Mouse (Mus musculus) cerebellum, adult 2 months (tissue): Measurements from ENCODE around the gene Lpin3. TPM values are rescaled to one million over a fixed set of nuclear protein-coding genes. Genes with fewer than 3 reads are reported as not detected.

Experiments
- DNase-seq, 2 experiments: peaks; one replicate each; pipeline ENCODE4 v3.0.0; 2021
- H3K27ac ChIP-seq: fragments of 200-500 bp; 2 replicates; pipeline ENCODE4 v1.5.1; 2012; ENCODE audit warnings: low read length, control low read depth, inconsistent platforms; ENCODE audit not compliant: insufficient read depth
- H3K27me3 ChIP-seq: fragments of 200-500 bp; 2 replicates; pipeline ENCODE4 v1.6.1; 2012; ENCODE audit warnings: inconsistent platforms, mild to moderate bottlenecking, low read length, moderate library complexity; ENCODE audit not compliant: control insufficient read depth, insufficient read depth
- H3K4me1 ChIP-seq: fragments of 200-500 bp; 2 replicates; pipeline ENCODE4 v1.6.1; 2011; ENCODE audit warnings: low read length; ENCODE audit not compliant: control insufficient read depth, insufficient read depth
- H3K4me3 ChIP-seq: fragments of 200-500 bp; replicated peaks from 2 replicates; pipeline ENCODE3; 2011; ENCODE audit warnings: mild to moderate bottlenecking, low read depth, low read length, control low read depth; ENCODE audit not compliant: insufficient read depth
- CTCF ChIP-seq: fragments of 200-500 bp; IDR thresholded peaks from 2 replicates; pipeline ENCODE4 v1.5.1; 2011; ENCODE audit warnings: low read depth, mild to moderate bottlenecking, control low read depth, low read length, moderate library complexity, borderline replicate concordance; ENCODE audit not compliant: insufficient read depth
- POLR2A ChIP-seq: fragments of 200-500 bp; IDR thresholded peaks from 2 replicates; pipeline ENCODE4 v1.6.1; 2011; ENCODE audit warnings: low read length, control low read depth, borderline replicate concordance; ENCODE audit not compliant: insufficient read depth
- WGBS: fragments of 180-500 bp; shearing (Covaris S2); methylation state at CpG from one replicate; pipeline ENCODE4 v1.1.7; 2018; 5-methylcytosine and 5-hydroxymethylcytosine counted together
- polyA plus RNA-seq: library from polyadenylated mRNA; depleted of rRNA; stranded (reverse); fragments of >200 nt; gene quantifications from 2 replicates; pipeline ENCODE4 v1.2.3, GENCODE M21; 2012; rRNA removed

The Lpin3 gene
- polyA plus RNA-seq, result 2.3 and 2.4 TPM in 2 replicates

DNA sequence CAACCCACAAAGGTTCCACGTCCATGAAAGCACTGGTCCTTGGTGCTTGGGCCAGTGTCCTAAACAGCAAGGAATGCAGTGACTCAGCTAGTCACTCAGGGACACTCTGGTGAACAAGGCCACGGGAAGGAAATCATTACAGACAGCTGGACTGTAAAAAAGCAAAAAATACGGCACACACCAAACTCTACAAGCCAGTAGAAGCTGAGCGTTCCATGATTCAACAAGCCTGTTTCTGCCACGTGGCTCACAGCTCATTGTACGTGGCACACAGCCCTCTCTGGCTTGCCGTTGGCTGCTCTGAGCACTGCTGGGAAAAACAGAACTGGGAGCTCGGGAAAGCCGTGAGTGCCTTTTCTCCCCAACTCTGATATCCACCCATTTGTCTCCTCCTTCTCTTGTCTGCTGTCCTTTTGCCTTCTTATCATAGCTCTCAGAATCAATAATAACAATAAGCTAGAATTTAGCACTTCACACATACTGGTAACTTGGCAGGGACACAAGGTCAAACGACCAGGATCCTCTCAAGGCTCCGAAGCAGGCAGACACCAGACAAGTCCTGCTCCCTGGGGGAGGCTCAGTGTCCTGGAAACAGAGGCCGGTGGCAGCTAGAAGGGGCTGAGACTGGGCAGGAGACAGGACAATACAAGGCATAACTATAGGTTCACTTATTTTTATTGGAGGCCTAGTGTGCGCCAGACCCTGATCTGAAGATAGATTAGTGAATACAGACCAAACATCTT is at the start of gene Lpin3:
Lpin3 (plus strand) TSS at position 218 of the 743 bp plus-strand sequence.
- 45% methylated on average over 13 of the region's 13 CpGs for WGBS
- H3K4me3 ChIP-seq, result no peak within 1 kb of the TSS
- no peak for TF ChIP-seq POLR2A
- no peak for TF ChIP-seq CTCF
- no peaks in the 10 kb centered on the region for H3K27me3 ChIP-seq
- DNase-seq, result peak in 1 of 2 experiments; percentile 11
- no peak within 1 kb of the TSS for H3K27ac ChIP-seq
- H3K4me1 ChIP-seq, result no peaks in the 10 kb centered on the region; the same call in 1 of the 2 replicates

DNA sequence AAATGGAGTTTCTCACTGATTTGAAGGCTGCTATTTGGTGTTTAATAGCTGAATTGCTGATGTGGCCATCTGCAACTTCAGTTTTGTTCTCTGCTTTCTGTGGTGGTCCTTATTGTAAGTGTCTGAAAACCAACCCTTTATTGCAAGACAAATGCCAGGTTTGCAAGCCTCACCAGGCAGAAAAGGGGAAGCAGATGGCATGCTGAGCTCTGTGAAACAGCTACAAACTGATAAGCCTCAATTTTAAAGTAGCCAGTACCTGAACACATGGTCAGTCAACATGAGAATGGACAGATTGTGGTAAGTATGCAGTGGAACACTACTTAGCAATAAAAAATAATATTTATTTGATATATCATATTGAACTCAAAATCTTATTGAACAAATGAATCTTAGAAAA is 39.6 kb upstream of the Lpin3 start:
- DNase-seq, result no peak
- Histone ChIP-seq H3K4me1 (no peaks in the 10 kb centered on the region; the same call in 1 of the 2 replicates), H3K27ac (peak overlapping the region; percentile 40; the same call in 1 of the 2 replicates), H3K4me3 (no peak overlapping the region), H3K27me3 (no peaks in the 10 kb centered on the region)
- TF ChIP-seq CTCF (no peak), POLR2A (no peak)

DNA sequence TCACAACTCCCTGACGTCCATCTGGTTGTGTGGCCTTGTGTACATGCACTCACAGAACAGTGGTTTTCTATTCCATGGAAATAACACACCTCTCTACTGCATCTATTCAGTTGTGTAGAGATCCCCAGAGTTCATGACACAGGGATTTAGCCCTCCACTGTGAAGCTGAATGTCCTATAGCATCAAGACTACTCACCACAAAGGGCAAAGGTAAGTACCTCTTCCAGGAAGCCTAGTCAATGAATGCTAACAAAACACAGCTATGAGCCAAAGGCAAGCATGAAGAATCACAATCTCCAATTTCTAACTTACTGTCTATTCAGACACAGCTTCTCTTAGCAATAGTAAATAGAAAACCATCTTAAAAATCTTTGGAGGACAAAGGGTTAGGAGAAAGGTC is 32.8 kb upstream of the Lpin3 start:
- H3K27ac ChIP-seq, result no peak overlapping the region
- WGBS, result 72% methylated on average over 1 of the region's 1 CpGs
- H3K27me3 ChIP-seq, result no peaks in the 10 kb centered on the region
- no peak for TF ChIP-seq CTCF
- TF ChIP-seq POLR2A, result no peak
- no peak overlapping the region for H3K4me3 ChIP-seq
- peaks cover 14% of the 10 kb centered on the region for H3K4me1 ChIP-seq
- no peak for DNase-seq

DNA sequence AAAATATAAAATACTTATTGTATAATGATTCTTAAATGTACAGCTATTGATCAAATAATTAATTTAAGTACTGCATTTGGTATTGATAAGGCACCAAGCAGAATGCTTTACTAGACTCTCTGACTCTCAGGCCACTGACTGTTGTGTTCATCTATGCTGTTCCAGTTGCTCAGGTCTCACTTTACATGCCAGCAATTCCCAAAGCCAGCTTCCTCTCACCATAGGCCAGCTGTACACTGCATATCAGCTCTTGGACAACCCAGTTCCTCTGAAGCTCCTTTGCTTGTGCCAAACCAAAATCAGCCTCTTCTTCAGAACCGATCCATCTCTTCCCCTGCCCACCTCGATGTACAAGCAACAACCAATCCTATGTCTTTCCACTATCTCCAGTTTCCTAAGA is 32.3 kb upstream of the Lpin3 start:
- 65% methylated on average over 2 of the region's 2 CpGs for WGBS
- peaks cover 14% of the 10 kb centered on the region for H3K4me1 ChIP-seq

DNA sequence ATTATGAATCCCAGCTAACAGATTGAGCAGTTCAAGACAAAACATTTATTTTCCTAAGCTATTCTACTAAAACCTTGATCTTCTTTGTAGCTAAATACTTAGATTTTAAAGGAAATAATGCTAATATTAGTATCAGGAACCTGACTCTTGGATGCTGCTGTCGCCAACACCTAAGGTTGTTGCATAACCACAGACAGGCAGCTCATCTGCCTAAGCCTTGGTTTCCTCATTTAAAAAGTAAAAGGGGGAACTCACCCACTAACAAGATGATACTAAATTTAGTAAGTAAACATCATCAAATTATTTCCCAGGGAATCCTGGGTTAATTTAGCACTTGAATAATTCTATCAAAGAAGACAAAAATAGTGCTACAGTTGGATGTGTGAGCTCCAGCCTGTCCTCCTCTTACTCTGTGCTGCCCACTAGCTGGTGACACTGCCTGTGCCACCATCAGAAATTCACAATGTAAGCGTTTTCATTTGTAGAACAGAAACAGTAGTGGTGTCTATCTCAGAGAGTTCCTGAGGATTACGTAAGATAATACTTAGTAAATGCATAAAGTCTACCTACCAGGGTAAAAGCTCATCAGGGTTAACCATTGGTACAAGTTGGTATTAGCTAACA is 30.7 kb upstream of the Lpin3 start:
- TF ChIP-seq CTCF (peak; percentile 48), POLR2A (no peak)
- no peaks in the 10 kb centered on the region for H3K27me3 ChIP-seq
- H3K4me3 ChIP-seq, result no peak overlapping the region
- no peak overlapping the region for H3K27ac ChIP-seq
- no peak for DNase-seq
- WGBS, result 62% methylated on average over 3 of the region's 3 CpGs
- peaks cover 18% of the 10 kb centered on the region for H3K4me1 ChIP-seq

More for the DNA sequence above, 32.3 kb upstream of the Lpin3 start:
- H3K4me3 ChIP-seq, result no peak overlapping the region
- H3K27me3 ChIP-seq, result no peaks in the 10 kb centered on the region
- H3K27ac ChIP-seq, result no peak overlapping the region; the same call in 1 of the 2 replicates
- TF ChIP-seq POLR2A, result no peak
- TF ChIP-seq CTCF, result no peak
- DNase-seq, result no peak

DNA sequence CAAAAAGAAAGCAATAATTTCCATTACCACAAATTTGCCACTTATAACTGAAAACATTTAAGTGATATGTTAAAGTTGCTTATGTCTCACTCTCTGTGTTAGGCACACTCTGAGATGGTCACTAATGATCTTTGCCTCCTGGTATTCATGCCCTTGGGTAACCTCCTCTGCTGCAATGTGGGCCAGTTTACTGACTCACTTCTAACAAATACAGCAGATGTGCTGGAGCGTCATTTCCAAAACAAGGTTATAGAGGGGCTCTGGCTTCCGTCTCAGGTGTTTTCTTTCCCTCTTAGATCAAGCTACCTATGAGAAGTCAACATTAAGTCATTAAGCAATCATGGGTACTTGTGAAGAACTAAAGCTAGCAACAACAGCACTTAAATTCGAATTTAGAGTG is 30.1 kb upstream of the Lpin3 start:
- Histone ChIP-seq H3K4me3 (no peak overlapping the region), H3K4me1 (peaks cover 18% of the 10 kb centered on the region), H3K27ac (no peak overlapping the region), H3K27me3 (no peaks in the 10 kb centered on the region)
- TF ChIP-seq POLR2A (no peak), CTCF (no peak)
- WGBS, result 76% methylated on average over 3 of the region's 3 CpGs
- DNase-seq, result no peak

DNA sequence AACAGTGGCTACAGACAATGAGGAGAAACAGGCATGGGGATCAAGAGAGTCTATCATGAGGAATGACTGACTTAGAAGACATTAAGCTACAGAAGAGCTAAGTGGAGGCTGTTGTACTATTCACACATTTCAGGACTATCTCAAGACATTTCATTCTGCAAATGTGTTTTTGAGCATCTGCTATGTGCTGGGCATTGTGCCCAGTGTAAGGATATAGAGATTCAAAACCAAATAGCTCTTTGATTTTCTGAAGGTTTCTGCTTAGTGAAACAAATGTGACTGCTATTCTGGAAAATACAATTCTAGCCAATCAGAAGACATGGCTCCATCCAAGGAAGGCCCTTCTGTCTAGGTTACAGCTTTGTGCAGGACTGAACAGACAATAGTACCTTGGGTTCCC is 25.8 kb upstream of the Lpin3 start:
- Histone ChIP-seq H3K4me3 (no peak overlapping the region), H3K4me1 (peaks cover 10% of the 10 kb centered on the region), H3K27me3 (no peaks in the 10 kb centered on the region), H3K27ac (peak overlapping the region; percentile 21; the same call in 1 of the 2 replicates)
- TF ChIP-seq POLR2A (no peak), CTCF (no peak)
- peak in 1 of 2 experiments; percentile 72 for DNase-seq
